Mouse (Mus musculus) heart, adult 2 months (tissue): ENCODE data around the gene Ccdc167. TPM values are rescaled to one million over a fixed set of nuclear protein-coding genes. Genes with fewer than 3 reads are reported as not detected.

Source experiments
- DNase-seq, 2 experiments: peaks; one replicate each; pipeline ENCODE4 v3.0.0; 2021
- H3K27ac ChIP-seq: fragments of 200-600 bp; 2 replicates; pipeline ENCODE4 v1.8.1; 2022
- H3K27me3 ChIP-seq: fragments of 200-500 bp; 2 replicates; pipeline ENCODE4 v1.6.1; 2012; ENCODE audit warnings: mild to moderate bottlenecking, low read length, inconsistent platforms, mixed read lengths; ENCODE audit not compliant: control insufficient read depth, insufficient read depth
- H3K36me3 ChIP-seq: fragments of 200-500 bp; 2 replicates; pipeline ENCODE4 v1.6.1; 2012; ENCODE audit warnings: low read length, inconsistent platforms; ENCODE audit not compliant: control insufficient read depth, insufficient read depth
- H3K4me1 ChIP-seq: fragments of 200-500 bp; 2 replicates; pipeline ENCODE4 v1.6.1; 2011; ENCODE audit warnings: low read length; ENCODE audit not compliant: control insufficient read depth, insufficient read depth
- H3K4me3 ChIP-seq: fragments of 200-600 bp; 2 replicates; pipeline ENCODE4 v1.8.1; 2022
- H3K79me2 ChIP-seq: fragments of 200-500 bp; replicated peaks from 2 replicates; pipeline ENCODE4 v1.6.1; 2012; ENCODE audit warnings: mild to moderate bottlenecking, inconsistent platforms, low read length, moderate library complexity, mixed read lengths; ENCODE audit not compliant: control insufficient read depth, insufficient read depth
- H3K9ac ChIP-seq: fragments of 200-500 bp; 2 replicates; pipeline ENCODE4 v1.6.1; 2012; ENCODE audit warnings: low read depth, mild to moderate bottlenecking, control low read depth, inconsistent platforms, low read length, mixed read lengths
- CTCF ChIP-seq: fragments of 200-600 bp; IDR thresholded peaks from 2 replicates; pipeline ENCODE4 v1.8.1; 2022; ENCODE audit warnings: antibody characterized with exemption, mild to moderate bottlenecking, moderate library complexity
- EP300 ChIP-seq: fragments of 200-500 bp; IDR thresholded peaks from 2 replicates; pipeline ENCODE4 v1.6.1; 2011; ENCODE audit warnings: low read depth, low read length, control low read depth; ENCODE audit not compliant: insufficient read depth
- POLR2A ChIP-seq: fragments of 200-500 bp; IDR thresholded peaks from 2 replicates; pipeline ENCODE4 v1.6.1; 2011; ENCODE audit warnings: mild to moderate bottlenecking, low read depth, low read length, control low read depth; ENCODE audit not compliant: insufficient read depth
- WGBS: fragments of 180-500 bp; shearing (Covaris S2); methylation state at CpG from one replicate; pipeline ENCODE4 v1.1.7; 2018; 5-methylcytosine and 5-hydroxymethylcytosine counted together
- intact Hi-C: fragments of 180-260 bp; cut with DNase I; formaldehyde crosslinking; loops from one replicate; pipeline ENCODE4 v1.15.1; 2025
- polyA plus RNA-seq: library from polyadenylated mRNA; depleted of rRNA; stranded (reverse); fragments of >200 nt; gene quantifications from 2 replicates; pipeline ENCODE4 v1.2.3, GENCODE M21; 2012
- total RNA-seq, 2 experiments: library from RNA; stranded (reverse); gene quantifications; 2 replicates each; pipeline ENCODE4 v1.2.3; 2021

The Ccdc167 gene
- total and polyA plus RNA-seq, 3 experiments: 6.9 to 11.8 (median 11.4) TPM

DNA sequence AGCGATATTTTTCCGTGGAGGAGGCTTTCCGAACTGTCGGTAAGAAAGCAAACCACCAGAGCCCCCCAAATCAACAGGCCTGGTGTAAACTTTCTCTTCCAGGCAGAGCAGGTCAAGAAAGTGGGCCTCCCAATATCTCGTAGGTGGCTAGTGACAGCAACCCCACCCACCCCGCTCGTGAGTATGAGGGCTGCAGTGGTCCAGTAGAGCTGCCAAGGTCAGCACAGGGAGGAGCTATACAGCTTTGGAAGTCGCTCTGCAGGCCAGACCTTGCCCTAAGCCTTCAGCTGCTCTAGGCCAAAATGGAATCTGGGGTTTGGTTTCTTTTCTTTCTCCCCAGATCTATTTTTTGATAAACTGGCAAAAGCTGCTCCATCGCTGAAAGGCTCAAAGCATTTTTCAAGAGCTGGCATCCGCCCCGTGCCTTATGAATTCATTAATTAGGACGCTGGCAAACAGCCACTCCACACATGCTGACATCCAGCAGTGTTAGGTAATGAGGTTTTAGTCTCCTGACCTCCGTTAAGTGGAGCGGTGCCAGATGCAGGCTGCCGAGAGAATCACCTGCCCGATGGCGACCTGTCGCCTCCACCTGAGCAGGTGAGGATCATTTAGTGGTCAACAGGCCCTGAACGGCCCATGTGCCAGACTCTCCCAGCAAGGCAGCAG, 5.6 kb downstream of the Ccdc167 start:
- peaks cover 5% of the 10 kb centered on the region for H3K4me1 ChIP-seq
- no peaks in the 10 kb centered on the region for H3K36me3 ChIP-seq
- no peak overlapping the region for H3K9ac ChIP-seq
- H3K27ac ChIP-seq: no peak overlapping the region
- no peaks in the 10 kb centered on the region for H3K27me3 ChIP-seq
- no peak for TF ChIP-seq POLR2A
- no peak for TF ChIP-seq EP300
- TF ChIP-seq CTCF: no peak
- H3K79me2 ChIP-seq: no peaks in the 10 kb centered on the region
- 67% methylated on average over 19 of the region's 19 CpGs for WGBS
- DNase-seq: no peak
- H3K4me3 ChIP-seq: no peak overlapping the region
- intact Hi-C loops: no loop called here

DNA sequence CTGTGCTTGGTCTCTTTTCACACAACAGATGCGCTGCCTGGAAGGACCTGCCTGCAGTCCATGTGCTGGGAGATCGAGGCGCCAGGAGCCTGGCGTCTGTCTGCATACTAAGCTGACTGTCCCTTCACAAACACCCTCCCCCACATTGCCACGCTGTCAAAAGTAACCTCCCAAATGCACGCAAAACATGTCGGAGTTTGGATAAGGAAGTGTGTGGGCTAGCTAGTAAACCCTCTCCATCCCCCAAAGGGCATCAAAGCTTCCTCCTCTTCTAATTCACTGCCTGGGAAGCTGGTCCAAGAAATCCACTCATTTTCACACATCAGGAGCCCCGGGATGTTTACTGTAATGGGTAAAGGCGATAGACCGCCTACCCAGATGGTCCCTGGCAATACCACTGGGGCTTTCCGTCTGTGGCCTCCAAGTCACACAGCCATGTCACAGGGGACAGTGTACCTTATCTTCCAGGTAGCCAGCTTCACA, 6.2 kb downstream of the Ccdc167 start:
- Histone ChIP-seq H3K4me3 (no peak overlapping the region), H3K4me1 (peaks cover 5% of the 10 kb centered on the region), H3K79me2 (no peaks in the 10 kb centered on the region), H3K27me3 (no peaks in the 10 kb centered on the region), H3K27ac (no peak overlapping the region), H3K9ac (no peak overlapping the region), H3K36me3 (no peaks in the 10 kb centered on the region)
- TF ChIP-seq EP300 (no peak), CTCF (no peak), POLR2A (no peak)
- DNase-seq: no peak
- intact Hi-C loops: no loop called here
- WGBS: 59% methylated on average over 11 of the region's 11 CpGs

DNA sequence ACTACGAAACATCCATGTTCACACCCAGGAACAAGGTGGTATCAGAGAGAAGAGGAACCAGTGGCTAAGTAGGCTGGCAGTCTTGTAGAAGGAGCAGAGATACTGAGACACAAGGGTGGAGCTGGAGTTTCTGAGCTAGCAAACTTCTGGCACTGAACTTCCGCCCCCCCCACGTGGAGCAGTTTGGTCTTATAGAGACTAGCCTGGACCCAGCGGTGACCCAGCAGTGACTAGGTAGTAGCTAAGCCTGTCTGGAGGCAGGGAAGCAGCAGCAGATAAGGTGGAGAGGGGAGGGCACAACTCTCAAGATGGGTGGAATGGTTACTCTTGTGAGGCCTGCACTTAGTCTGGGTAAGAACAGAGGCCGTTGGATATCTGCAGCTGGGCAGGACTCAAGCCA, 8.1 kb downstream of the Ccdc167 start:
- H3K79me2 ChIP-seq: no peaks in the 10 kb centered on the region
- H3K36me3 ChIP-seq: no peaks in the 10 kb centered on the region
- TF ChIP-seq CTCF (no peak), EP300 (no peak), POLR2A (no peak)
- H3K27ac ChIP-seq: no peak overlapping the region
- no peaks in the 10 kb centered on the region for H3K27me3 ChIP-seq
- no peak for DNase-seq
- H3K9ac ChIP-seq: no peak overlapping the region
- 73% methylated on average over 5 of the region's 5 CpGs for WGBS
- intact Hi-C loops: no loop called here
- no peak overlapping the region for H3K4me3 ChIP-seq
- H3K4me1 ChIP-seq: peaks cover 5% of the 10 kb centered on the region

DNA sequence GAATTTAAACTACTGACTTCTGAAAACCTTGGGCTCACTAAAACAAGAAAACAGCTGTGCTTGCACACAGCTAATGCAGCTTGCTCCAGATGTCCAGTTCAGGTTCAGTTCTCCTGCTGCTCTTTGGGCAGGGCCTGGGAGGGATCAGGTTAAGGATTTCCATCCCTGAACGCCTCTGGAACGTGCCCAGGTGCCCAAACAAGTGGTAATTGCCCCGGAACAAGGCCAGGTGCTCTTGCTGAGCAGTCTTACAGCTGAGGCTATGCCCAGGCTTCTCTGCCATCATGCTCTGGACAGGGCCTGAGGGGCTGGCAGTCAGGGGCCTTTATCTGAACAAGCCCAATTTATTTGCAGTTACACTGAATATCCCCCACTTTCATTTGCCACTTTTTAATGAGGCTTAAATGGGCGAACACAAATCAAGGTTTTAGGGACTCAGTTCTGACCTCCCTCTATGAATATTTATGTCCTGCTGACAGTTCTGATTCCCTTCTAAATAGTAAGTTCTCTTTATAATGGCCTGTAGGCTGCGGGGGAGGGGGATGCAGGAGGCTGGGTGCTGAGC, 9.8 kb downstream of the Ccdc167 start:
- Histone ChIP-seq H3K36me3 (no peaks in the 10 kb centered on the region), H3K27ac (no peak overlapping the region), H3K4me1 (peaks cover 5% of the 10 kb centered on the region), H3K9ac (no peak overlapping the region), H3K27me3 (no peaks in the 10 kb centered on the region), H3K4me3 (no peak overlapping the region), H3K79me2 (no peaks in the 10 kb centered on the region)
- no peak for TF ChIP-seq EP300
- TF ChIP-seq POLR2A: no peak
- TF ChIP-seq CTCF: no peak
- WGBS: 85% methylated on average over 5 of the region's 5 CpGs
- no peak for DNase-seq
- intact Hi-C loops: no loop called here

DNA sequence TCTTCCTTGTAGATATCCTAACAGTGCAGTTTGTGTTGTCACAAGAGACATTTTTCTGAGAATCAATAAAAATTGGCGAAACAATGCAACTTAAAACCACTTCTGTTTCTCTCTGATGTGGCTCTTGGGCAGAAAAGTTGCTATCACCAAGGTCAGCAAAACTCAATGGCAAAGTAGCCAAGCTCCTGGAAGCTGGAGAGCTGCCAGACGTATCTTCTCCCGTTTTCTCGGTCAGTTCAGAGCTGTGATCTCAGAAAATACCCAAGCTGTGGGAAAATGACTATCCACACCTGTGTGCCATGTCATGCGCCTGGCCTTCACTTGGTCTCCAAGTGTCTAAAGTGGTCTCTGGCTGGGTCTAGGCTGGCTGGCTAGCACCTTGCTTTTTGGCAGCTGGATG, 11.0 kb downstream of the Ccdc167 start:
- H3K4me3 ChIP-seq: no peak overlapping the region
- no peak overlapping the region for H3K27ac ChIP-seq
- no peaks in the 10 kb centered on the region for H3K36me3 ChIP-seq
- no peak overlapping the region for H3K9ac ChIP-seq
- no peaks in the 10 kb centered on the region for H3K79me2 ChIP-seq
- intact Hi-C loops: loop anchor here (1.0 kb wide), 1 partner anchor 177 kb away; no protein-coding TSS in a partner anchor
- TF ChIP-seq POLR2A: no peak
- TF ChIP-seq CTCF: no peak
- TF ChIP-seq EP300: no peak
- no peaks in the 10 kb centered on the region for H3K4me1 ChIP-seq
- WGBS: 64% methylated on average over 5 of the region's 5 CpGs
- DNase-seq: no peak
- no peaks in the 10 kb centered on the region for H3K27me3 ChIP-seq

DNA sequence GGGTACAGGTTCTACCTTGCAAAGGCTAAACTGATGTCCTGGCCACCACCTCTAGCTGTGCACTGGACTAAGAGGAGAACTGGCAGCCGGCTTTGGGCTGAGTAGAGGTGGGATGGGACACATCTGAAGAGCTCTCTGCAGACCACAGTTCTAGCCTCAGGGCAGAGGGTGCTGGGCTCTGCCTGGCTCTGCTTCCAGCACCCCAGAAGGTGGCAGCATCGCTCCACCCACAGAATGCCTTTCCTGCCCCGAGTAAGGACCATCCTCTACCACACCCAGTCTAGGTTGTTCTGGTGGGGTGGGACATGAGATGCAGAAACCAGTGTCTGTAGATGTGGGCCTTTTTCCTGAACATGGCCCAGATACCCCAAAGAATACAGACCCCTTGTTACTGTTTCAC, 12.1 kb downstream of the Ccdc167 start:
- intact Hi-C loops: loop anchor here (1.0 kb wide), 1 partner anchor 179 kb away; no protein-coding TSS in a partner anchor
- H3K36me3 ChIP-seq: no peaks in the 10 kb centered on the region
- no peaks in the 10 kb centered on the region for H3K27me3 ChIP-seq
- WGBS: 44% methylated on average over 3 of the region's 3 CpGs
- no peak overlapping the region for H3K9ac ChIP-seq
- no peak overlapping the region for H3K27ac ChIP-seq
- TF ChIP-seq POLR2A (no peak), EP300 (peak; percentile 72; the same call in 1 of the 2 replicates), CTCF (peak; percentile 82)
- H3K4me3 ChIP-seq: no peak overlapping the region
- H3K79me2 ChIP-seq: no peaks in the 10 kb centered on the region
- peak; percentile 34 to 56 for DNase-seq
- no peaks in the 10 kb centered on the region for H3K4me1 ChIP-seq
